Mouse (Mus musculus): ENCODE measurements around the gene Rpf2. TPM values are rescaled to one million over a fixed set of nuclear protein-coding genes. Genes with fewer than 3 reads are reported as not detected.

Gene Rpf2
- total and polyA plus RNA-seq, 3 experiments: 92.8 to 122 TPM; not detected in 1

GRCm38 (mm10) chr10:40249625-40250024 is 2.8 kb upstream of the Rpf2 start:
- peaks cover 8 to 27% of the 10 kb centered on the region in 2 experiments for H3K4me1 ChIP-seq (ENCODE audit: control insufficient read depth in 1 of 2, insufficient read depth in 2 of 2, low read length in 2 of 2)
- H3K27me3 ChIP-seq (ENCODE audit: control insufficient read depth in 1 of 2, insufficient read depth in 2 of 2, low read length in 2 of 2): no peaks in the 10 kb centered on the region
- H3K36me3 ChIP-seq (ENCODE audit: control insufficient read depth in 1 of 2, insufficient read depth in 2 of 2, low read length in 2 of 2): peaks cover 2 to 26% of the 10 kb centered on the region in 2 experiments
- H3K9ac ChIP-seq (ENCODE audit: control insufficient read depth, low read depth, low read length, poor library complexity, severe bottlenecking): no peak overlapping the region
- H3K79me2 ChIP-seq (ENCODE audit: control insufficient read depth, insufficient read depth, low read length, poor library complexity): peaks cover 17% of the 10 kb centered on the region
- DNase-seq (ENCODE audit: low read depth, low spot score): peak; percentile 37
- no peak overlapping the region for H3K27ac ChIP-seq (ENCODE audit: control insufficient read depth, low read depth, low read length)
- H3K4me3 ChIP-seq (ENCODE audit: control insufficient read depth in 1 of 2, insufficient read depth in 1 of 2, low read depth in 2 of 2, low read length in 2 of 2): no peak overlapping the region
- no peaks in the 10 kb centered on the region for H3K9me3 ChIP-seq (replicated peaks; ENCODE audit: insufficient read depth, low read length)
- TF ChIP-seq HCFC1 (IDR thresholded peaks at IDR 0.05; ENCODE audit: low read depth, low read length) (no peak), CTCF (IDR thresholded peaks at IDR 0.05 in 2 of 3, conservative IDR thresholded peaks at IDR 0.05 in 1 of 3; ENCODE audit: control insufficient read depth in 1 of 3, insufficient read depth in 1 of 3, low read depth in 2 of 3, low read length in 3 of 3, poor library complexity in 1 of 3, severe bottlenecking in 1 of 3) (peak in 1 of 3 experiments; percentile 6; a peak in 1 of 6 replicates)

DNA sequence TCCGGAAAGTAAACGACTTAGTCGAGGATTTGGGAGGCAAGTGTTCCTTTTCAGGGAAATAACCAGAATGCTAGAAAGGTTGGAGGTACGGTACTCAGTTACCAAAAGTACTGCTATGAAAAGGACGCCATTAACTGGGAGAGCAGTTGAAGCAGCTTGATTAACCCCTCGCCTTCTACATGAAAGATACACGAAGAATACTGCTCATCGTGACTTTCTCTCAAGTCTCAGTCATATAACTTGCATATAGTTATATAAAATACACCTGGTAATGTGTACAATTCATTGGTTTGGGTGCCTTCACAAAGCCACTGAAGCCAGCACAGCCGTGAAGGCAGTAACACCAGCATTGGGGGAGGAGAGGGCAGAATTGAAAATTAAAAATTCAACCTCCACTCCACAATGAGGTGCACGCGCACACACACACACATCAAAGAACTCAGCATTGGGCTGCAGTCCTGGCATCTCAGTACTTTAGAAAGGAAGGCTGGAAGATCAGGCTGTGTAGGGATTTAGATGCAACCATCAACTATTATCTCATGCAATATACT is 405 bp upstream of the Rpf2 start:
- Histone ChIP-seq H3K36me3 (ENCODE audit: control insufficient read depth in 1 of 2, insufficient read depth in 2 of 2, low read length in 2 of 2) (peaks cover 10 to 38% of the 10 kb centered on the region in 2 experiments), H3K9ac (ENCODE audit: control insufficient read depth, low read depth, low read length, poor library complexity, severe bottlenecking) (peak overlapping the region; percentile 72), H3K4me1 (ENCODE audit: control insufficient read depth in 1 of 2, insufficient read depth in 2 of 2, low read length in 2 of 2) (peaks cover 8 to 31% of the 10 kb centered on the region in 2 experiments)

GRCm38 (mm10) chr10:40237826-40238225 is 9.0 kb downstream of the Rpf2 start:
- Histone ChIP-seq H3K27ac (ENCODE audit: control insufficient read depth, low read depth, low read length) (no peak overlapping the region), H3K4me1 (ENCODE audit: control insufficient read depth in 1 of 2, insufficient read depth in 2 of 2, low read length in 2 of 2) (no peaks in the 10 kb centered on the region), H3K9me3 (replicated peaks; ENCODE audit: insufficient read depth, low read length) (no peaks in the 10 kb centered on the region), H3K9ac (ENCODE audit: control insufficient read depth, low read depth, low read length, poor library complexity, severe bottlenecking) (no peak overlapping the region), H3K79me2 (ENCODE audit: control insufficient read depth, insufficient read depth, low read length, poor library complexity) (peaks cover 13% of the 10 kb centered on the region), H3K36me3 (ENCODE audit: control insufficient read depth in 1 of 2, insufficient read depth in 2 of 2, low read length in 2 of 2) (peaks cover 4 to 40% of the 10 kb centered on the region in 2 experiments), H3K4me3 (ENCODE audit: control insufficient read depth in 1 of 2, insufficient read depth in 1 of 2, low read depth in 2 of 2, low read length in 2 of 2) (no peak overlapping the region), H3K27me3 (ENCODE audit: control insufficient read depth in 1 of 2, insufficient read depth in 2 of 2, low read length in 2 of 2) (no peaks in the 10 kb centered on the region)
- TF ChIP-seq ZMIZ1 (IDR thresholded peaks at IDR 0.05; ENCODE audit: low read depth, low read length): no peak
- TF ChIP-seq CHD2 (IDR thresholded peaks at IDR 0.05; ENCODE audit: low read length): no peak
- TF ChIP-seq RAD21 (IDR thresholded peaks at IDR 0.05; ENCODE audit: low read depth, low read length): no peak
- no peak for TF ChIP-seq ZC3H11A (IDR thresholded peaks at IDR 0.05; ENCODE audit: low read depth, low read length)
- TF ChIP-seq MAFK (IDR thresholded peaks at IDR 0.05; ENCODE audit: borderline replicate concordance, low read depth, low read length): no peak
- no peak for TF ChIP-seq MAX (IDR thresholded peaks at IDR 0.05; ENCODE audit: low read length)
- TF ChIP-seq MEF2A (IDR thresholded peaks at IDR 0.05; ENCODE audit: extremely low read depth, insufficient replicate concordance, low read depth, low read length, poor library complexity, severe bottlenecking): no peak
- TF ChIP-seq POLR2A (IDR thresholded peaks at IDR 0.05; ENCODE audit: control insufficient read depth in 1 of 2, insufficient read depth in 1 of 2, low read depth in 1 of 2, low read length in 2 of 2, poor library complexity in 1 of 2): no peak
- no peak for TF ChIP-seq POLR2AphosphoS5 (IDR thresholded peaks at IDR 0.05; ENCODE audit: borderline replicate concordance, low read depth, low read length)
- TF ChIP-seq GATA1 (IDR thresholded peaks at IDR 0.05; ENCODE audit: low read depth, low read length): no peak
- no peak for TF ChIP-seq RCOR1 (IDR thresholded peaks at IDR 0.05; ENCODE audit: low read depth, low read length)
- no peak for TF ChIP-seq NRF1 (IDR thresholded peaks at IDR 0.05; ENCODE audit: insufficient read depth, low read depth, low read length, poor library complexity, severe bottlenecking)
- TF ChIP-seq ZKSCAN1 (IDR thresholded peaks at IDR 0.05; ENCODE audit: low read depth, low read length): no peak
- TF ChIP-seq EP300 (IDR thresholded peaks at IDR 0.05; ENCODE audit: low read depth in 1 of 2, low read length in 2 of 2): no peak
- no peak for TF ChIP-seq ELF1 (IDR thresholded peaks at IDR 0.05; ENCODE audit: low read depth, low read length)
- no peak for TF ChIP-seq CTCF (IDR thresholded peaks at IDR 0.05 in 2 of 3, conservative IDR thresholded peaks at IDR 0.05 in 1 of 3; ENCODE audit: control insufficient read depth in 1 of 3, insufficient read depth in 1 of 3, low read depth in 2 of 3, low read length in 3 of 3, poor library complexity in 1 of 3, severe bottlenecking in 1 of 3)
- DNase-seq (ENCODE audit: low read depth, low spot score): no peak

More for the DNA sequence above, 405 bp upstream of the Rpf2 start:
- peak overlapping the region; percentile 67 to 96 for H3K4me3 ChIP-seq (ENCODE audit: control insufficient read depth in 1 of 2, insufficient read depth in 1 of 2, low read depth in 2 of 2, low read length in 2 of 2)
- TF ChIP-seq TCF12 (IDR thresholded peaks at IDR 0.05; ENCODE audit: low read depth, low read length): no peak
- peak; percentile 10; the same call in 1 of the 2 replicates for TF ChIP-seq ZMIZ1 (IDR thresholded peaks at IDR 0.05; ENCODE audit: low read depth, low read length)
- no peak for TF ChIP-seq MYB (IDR thresholded peaks at IDR 0.05; ENCODE audit: low read depth, low read length)
- TF ChIP-seq POLR2AphosphoS2 (IDR thresholded peaks at IDR 0.05; ENCODE audit: low read length): 0 out of 2 replicates have a peak, but pooled peaks have one; percentile 21
- 0 out of 4 replicates have a peak, but pooled peaks of 1 of the 2 experiments have one; percentile 35 for TF ChIP-seq POLR2A (IDR thresholded peaks at IDR 0.05; ENCODE audit: control insufficient read depth in 1 of 2, insufficient read depth in 1 of 2, low read depth in 1 of 2, low read length in 2 of 2, poor library complexity in 1 of 2)
- TF ChIP-seq KAT2A (conservative IDR thresholded peaks at IDR 0.05; ENCODE audit: low read depth, low read length): 0 out of 2 replicates have a peak, but pooled peaks have one; percentile 0
- H3K27ac ChIP-seq (ENCODE audit: control insufficient read depth, low read depth, low read length): peak overlapping the region; percentile 40
- peaks cover 28% of the 10 kb centered on the region for H3K79me2 ChIP-seq (ENCODE audit: control insufficient read depth, insufficient read depth, low read length, poor library complexity)
- no peak for DNase-seq (ENCODE audit: low read depth, low spot score)
- no peaks in the 10 kb centered on the region for H3K27me3 ChIP-seq (ENCODE audit: control insufficient read depth in 1 of 2, insufficient read depth in 2 of 2, low read length in 2 of 2)
- no peaks in the 10 kb centered on the region for H3K9me3 ChIP-seq (replicated peaks; ENCODE audit: insufficient read depth, low read length)

All from MEL (cell line).